Mouse (Mus musculus): ENCODE measurements around the gene Yipf1.
A peak's percentile ranks its signal among the peaks of the same experiment; 100 is the strongest.

The Yipf1 gene

GRCm38 (mm10) chr4:107313690-107314478 lies at the start of gene Yipf1:
Gene Yipf1, plus strand, starts transcription at chr4:107314363.
- DNase-seq (ENCODE audit: extremely low spot score, low spot score) = peak; percentile 84

GRCm38 (mm10) chr4:107273683-107274082 lies 40.5 kb upstream of the Yipf1 start:
- no peak for DNase-seq (ENCODE audit: extremely low spot score, low spot score)

GRCm38 (mm10) chr4:107274511-107274910 lies 39.7 kb upstream of the Yipf1 start:
- DNase-seq (ENCODE audit: extremely low spot score, low spot score) = no peak

- no peak for DNase-seq (ENCODE audit: extremely low spot score, low spot score)
Observed at GRCm38 (mm10) chr4:107278188-107278707, 35.9 kb upstream of the Yipf1 start.

GRCm38 (mm10) chr4:107280843-107281475 lies 33.2 kb upstream of the Yipf1 start:
- no peak for DNase-seq (ENCODE audit: extremely low spot score, low spot score)

- DNase-seq (ENCODE audit: extremely low spot score, low spot score) = no peak
Observed at GRCm38 (mm10) chr4:107285446-107286200, 28.5 kb upstream of the Yipf1 start.

- DNase-seq (ENCODE audit: extremely low spot score, low spot score) = no peak
Observed at GRCm38 (mm10) chr4:107286386-107286785, 27.8 kb upstream of the Yipf1 start.

GRCm38 (mm10) chr4:107287517-107287916 lies 26.6 kb upstream of the Yipf1 start:
- no peak for DNase-seq (ENCODE audit: extremely low spot score, low spot score)

- DNase-seq (ENCODE audit: extremely low spot score, low spot score) = no peak
Observed at GRCm38 (mm10) chr4:107291611-107292272, 22.4 kb upstream of the Yipf1 start.

GRCm38 (mm10) chr4:107292273-107292662 lies 21.9 kb upstream of the Yipf1 start:
- DNase-seq (ENCODE audit: extremely low spot score, low spot score) = no peak

- no peak for DNase-seq (ENCODE audit: extremely low spot score, low spot score)
Observed at GRCm38 (mm10) chr4:107298071-107298606, 16.0 kb upstream of the Yipf1 start.

GRCm38 (mm10) chr4:107299779-107300340 lies 14.3 kb upstream of the Yipf1 start:
- no peak for DNase-seq (ENCODE audit: extremely low spot score, low spot score)

- DNase-seq (ENCODE audit: extremely low spot score, low spot score) = no peak
Observed at GRCm38 (mm10) chr4:107300371-107300770, 13.8 kb upstream of the Yipf1 start.

GRCm38 (mm10) chr4:107300902-107301555 lies 13.1 kb upstream of the Yipf1 start:
- no peak for DNase-seq (ENCODE audit: extremely low spot score, low spot score)

- no peak for DNase-seq (ENCODE audit: extremely low spot score, low spot score)
Observed at GRCm38 (mm10) chr4:107302221-107302620, 11.9 kb upstream of the Yipf1 start.

GRCm38 (mm10) chr4:107302832-107303231 lies 11.3 kb upstream of the Yipf1 start:
- no peak for DNase-seq (ENCODE audit: extremely low spot score, low spot score)

GRCm38 (mm10) chr4:107303531-107303930 lies 10.6 kb upstream of the Yipf1 start:
- DNase-seq (ENCODE audit: extremely low spot score, low spot score) = no peak

GRCm38 (mm10) chr4:107306966-107307365 lies 7.2 kb upstream of the Yipf1 start, which contains the start of gene Dio1:
Gene Dio1, minus strand, starts transcription at chr4:107307169.
- no peak for DNase-seq (ENCODE audit: extremely low spot score, low spot score)

- DNase-seq (ENCODE audit: extremely low spot score, low spot score) = no peak
Observed at GRCm38 (mm10) chr4:107314479-107314805, 279 bp downstream of the Yipf1 start.

GRCm38 (mm10) chr4:107318646-107319045 lies 4.5 kb downstream of the Yipf1 start:
- no peak for DNase-seq (ENCODE audit: extremely low spot score, low spot score)

Measured in neural tube, embryonic 10.5 days (tissue).